Mouse (Mus musculus): ENCODE data around the gene Krt77. TPM values are rescaled to one million over a fixed set of nuclear protein-coding genes. Genes with fewer than 3 reads are reported as not detected.

Gene Krt77
- polyA plus RNA-seq, 1 experiment from 2014 or later, result not detected

DNA sequence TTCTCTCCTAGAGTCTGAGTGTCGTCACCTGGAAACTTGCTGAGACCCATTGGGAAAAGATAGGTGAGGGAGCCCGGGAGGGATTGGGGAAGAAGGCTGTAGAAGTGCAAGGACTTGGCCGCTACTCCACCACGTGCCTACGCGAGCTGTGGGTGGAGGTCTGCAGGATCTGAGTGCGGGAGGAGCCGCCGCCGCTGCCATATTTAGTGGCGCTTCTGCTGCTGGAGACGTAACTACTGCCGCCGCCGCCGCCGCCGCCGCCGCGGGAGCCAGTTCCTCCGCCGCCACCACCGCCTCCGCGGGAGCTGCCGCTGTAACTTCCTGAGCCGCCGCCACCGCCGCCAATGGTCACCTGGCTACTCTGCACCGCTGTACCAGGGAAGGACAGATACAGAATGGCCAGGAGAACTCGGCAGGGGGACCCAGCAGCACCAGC, 9.8 kb downstream of the Krt77 start:
- no peaks in the 10 kb centered on the region for H3K36me3 ChIP-seq
- H3K4me2 ChIP-seq (replicated peaks), result peak overlapping the region; percentile 78
- WGBS, result 1% methylated on average over 31 of the region's 33 CpGs
- H3K27me3 ChIP-seq, result peaks cover 59% of the 10 kb centered on the region
- H3K9ac ChIP-seq, result peak overlapping the region; percentile 63
- H3K4me3 ChIP-seq, result peak overlapping the region; percentile 41
- peaks cover 23% of the 10 kb centered on the region for H3K4me1 ChIP-seq
- H3K27ac ChIP-seq, result no peak overlapping the region
- H3K9me3 ChIP-seq (replicated peaks), result no peaks in the 10 kb centered on the region
- 0 out of 2 replicates have a peak, but pooled peaks have one; percentile 26 for ATAC-seq (ENCODE audit: low FRiP score)

DNA sequence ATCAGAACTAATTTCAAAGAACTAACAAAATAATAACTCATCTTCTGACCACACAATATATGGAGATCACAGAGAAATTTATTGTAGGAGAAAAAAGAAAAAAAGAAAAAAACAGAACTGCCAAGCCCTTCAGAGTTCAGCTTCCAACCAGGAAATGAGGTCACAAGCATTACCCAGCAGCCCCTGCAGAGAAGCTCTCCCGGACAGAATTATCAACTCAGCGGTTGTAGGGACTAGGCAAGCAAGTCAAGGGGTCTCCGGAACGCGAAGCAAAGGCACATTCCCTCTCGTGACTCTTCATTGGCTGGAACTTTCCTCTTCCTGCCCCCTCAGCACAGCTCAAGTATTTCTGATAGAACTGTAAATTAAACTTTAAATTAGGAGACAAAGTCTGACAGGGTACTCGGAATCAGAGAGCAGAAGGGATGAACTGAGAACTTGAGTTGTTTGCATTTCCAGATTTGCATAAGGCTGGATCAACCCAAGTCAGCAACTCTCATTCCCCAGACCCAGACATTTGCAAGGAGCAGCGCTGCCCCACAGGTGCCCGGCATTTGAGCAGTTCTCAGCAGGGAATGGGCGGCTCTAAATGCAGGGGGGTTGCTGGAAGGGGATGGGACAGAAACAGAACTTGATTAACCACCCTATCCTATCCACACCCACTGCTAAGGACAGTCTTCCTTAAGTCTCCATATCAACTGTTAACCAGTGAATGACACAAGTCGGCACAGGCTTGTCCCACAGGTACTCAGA, 10.7 kb downstream of the Krt77 start:
- 0 out of 2 replicates have a peak, but pooled peaks have one; percentile 13 for ATAC-seq (ENCODE audit: low FRiP score)
- H3K36me3 ChIP-seq, result no peaks in the 10 kb centered on the region
- H3K9ac ChIP-seq, result no peak overlapping the region
- H3K27me3 ChIP-seq, result peaks cover 66% of the 10 kb centered on the region
- no peak overlapping the region for H3K4me3 ChIP-seq
- no peak overlapping the region for H3K27ac ChIP-seq
- peaks cover 23% of the 10 kb centered on the region for H3K4me1 ChIP-seq
- no peaks in the 10 kb centered on the region for H3K9me3 ChIP-seq (replicated peaks)
- peak overlapping the region; percentile 78 for H3K4me2 ChIP-seq (replicated peaks)
- WGBS, result 6% methylated on average over 11 of the region's 11 CpGs

DNA sequence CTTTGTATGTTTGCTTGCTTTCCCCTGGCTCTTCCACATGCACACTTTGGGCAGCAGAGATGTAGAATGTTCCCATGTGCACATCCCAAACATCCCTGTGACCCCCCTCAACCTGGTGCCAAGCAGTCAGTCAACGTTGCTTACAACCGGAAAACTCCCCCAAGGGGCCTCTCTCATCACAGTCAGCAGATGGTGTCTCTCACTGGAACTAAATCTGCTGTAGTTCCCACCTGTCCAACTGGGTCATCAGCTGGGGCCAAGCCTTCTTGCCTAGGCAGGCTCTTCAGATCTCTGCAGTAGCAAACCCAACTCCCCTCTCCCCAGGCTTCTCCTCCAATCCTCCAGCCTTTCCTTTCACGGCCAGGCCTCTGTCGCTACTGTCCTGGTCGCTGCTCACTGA, 12.8 kb downstream of the Krt77 start:
- 62% methylated on average over 5 of the region's 5 CpGs for WGBS
- ATAC-seq (ENCODE audit: low FRiP score), result no peak

DNA sequence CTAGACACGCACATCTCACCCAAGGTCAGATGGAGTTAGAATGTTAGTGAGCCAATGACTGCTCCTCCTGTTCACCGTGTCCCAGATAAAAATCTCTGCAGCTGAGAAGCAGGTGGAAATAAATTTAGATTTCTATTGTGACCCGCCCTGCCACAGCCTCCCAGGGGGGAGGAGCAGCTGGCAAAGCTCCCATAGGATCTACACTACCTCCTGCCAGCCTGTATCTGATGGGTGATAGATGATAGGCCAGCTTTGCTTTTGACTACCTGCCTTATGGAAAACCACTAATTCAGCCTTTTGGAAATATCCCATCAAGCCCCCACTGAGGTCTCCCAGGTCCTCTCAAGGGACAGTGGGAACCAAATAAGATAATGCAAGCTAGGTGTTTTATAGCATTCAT, 13.8 kb downstream of the Krt77 start:
- peaks cover 65% of the 10 kb centered on the region for H3K27me3 ChIP-seq
- WGBS, result 67% methylated on average over 3 of the region's 3 CpGs

More for the DNA sequence above, 12.8 kb downstream of the Krt77 start:
- Histone ChIP-seq H3K27ac (no peak overlapping the region), H3K4me2 (replicated peaks) (no peak overlapping the region), H3K4me1 (peaks cover 23% of the 10 kb centered on the region), H3K36me3 (no peaks in the 10 kb centered on the region), H3K4me3 (no peak overlapping the region), H3K27me3 (peaks cover 71% of the 10 kb centered on the region), H3K9ac (no peak overlapping the region), H3K9me3 (replicated peaks) (no peaks in the 10 kb centered on the region)

DNA sequence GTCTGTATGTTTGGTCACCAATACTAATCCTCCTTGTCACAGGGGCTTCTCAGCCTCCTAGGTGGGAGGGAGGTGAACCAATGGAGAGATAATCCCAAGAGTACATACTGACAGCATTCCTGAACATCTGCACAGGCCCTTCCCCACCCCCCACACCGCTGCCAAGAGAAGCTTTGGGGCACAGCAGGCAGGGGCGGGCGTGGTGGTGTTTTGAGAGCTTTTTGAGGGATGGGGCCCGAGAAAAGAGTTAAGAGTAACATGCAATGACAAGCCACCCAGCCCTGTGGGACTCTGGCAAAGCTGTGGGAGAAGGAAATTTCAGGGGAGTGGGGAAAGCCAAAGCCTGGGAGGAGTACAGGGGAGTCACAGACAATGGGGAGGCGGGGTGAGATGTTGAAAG, 15.2 kb downstream of the Krt77 start:
- peaks cover 58% of the 10 kb centered on the region for H3K27me3 ChIP-seq
- 17% methylated on average over 5 of the region's 5 CpGs for WGBS
- ATAC-seq (ENCODE audit: low FRiP score), result no peak

More for the DNA sequence above, 13.8 kb downstream of the Krt77 start:
- peaks cover 22% of the 10 kb centered on the region for H3K4me1 ChIP-seq
- no peak overlapping the region for H3K27ac ChIP-seq
- no peak overlapping the region for H3K4me3 ChIP-seq
- no peak overlapping the region for H3K4me2 ChIP-seq (replicated peaks)
- H3K36me3 ChIP-seq, result no peaks in the 10 kb centered on the region
- no peak for ATAC-seq (ENCODE audit: low FRiP score)
- H3K9ac ChIP-seq, result no peak overlapping the region
- H3K9me3 ChIP-seq (replicated peaks), result no peaks in the 10 kb centered on the region

DNA sequence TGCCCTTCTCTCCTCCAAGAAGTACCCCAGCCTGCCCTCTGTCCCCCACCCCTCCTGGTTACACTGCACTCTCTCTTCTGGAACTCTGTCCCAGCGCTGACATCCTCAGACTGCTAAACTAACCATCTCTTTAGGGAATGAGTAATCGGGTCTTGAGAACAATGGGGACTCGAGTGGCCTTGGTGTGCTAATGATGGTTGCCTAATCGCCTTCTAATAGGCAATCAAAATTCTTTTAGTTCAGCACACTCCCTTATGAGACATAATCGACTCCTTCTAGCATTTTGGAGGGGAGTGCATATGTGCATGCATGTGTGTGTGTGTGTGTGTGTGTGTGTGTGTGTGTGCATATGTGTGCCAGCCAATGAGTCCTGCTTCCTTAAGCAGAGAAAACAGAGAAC, 16.9 kb downstream of the Krt77 start:
- 40% methylated on average over 5 of the region's 5 CpGs for WGBS
- H3K27ac ChIP-seq, result no peak overlapping the region
- no peak overlapping the region for H3K9ac ChIP-seq
- 0 out of 2 replicates have a peak, but pooled peaks cover 6% of the 10 kb centered on the region for H3K4me1 ChIP-seq
- no peaks in the 10 kb centered on the region for H3K36me3 ChIP-seq
- no peak for ATAC-seq (ENCODE audit: low FRiP score)
- no peak overlapping the region for H3K4me3 ChIP-seq
- no peak overlapping the region for H3K4me2 ChIP-seq (replicated peaks)
- H3K9me3 ChIP-seq (replicated peaks), result no peaks in the 10 kb centered on the region
- peaks cover 42% of the 10 kb centered on the region for H3K27me3 ChIP-seq

More for the DNA sequence above, 15.2 kb downstream of the Krt77 start:
- Histone ChIP-seq H3K9ac (no peak overlapping the region), H3K4me1 (peaks cover 11% of the 10 kb centered on the region; the same call in 1 of the 2 replicates), H3K27ac (no peak overlapping the region), H3K4me2 (replicated peaks) (no peak overlapping the region), H3K36me3 (no peaks in the 10 kb centered on the region), H3K4me3 (no peak overlapping the region), H3K9me3 (replicated peaks) (no peaks in the 10 kb centered on the region)

DNA sequence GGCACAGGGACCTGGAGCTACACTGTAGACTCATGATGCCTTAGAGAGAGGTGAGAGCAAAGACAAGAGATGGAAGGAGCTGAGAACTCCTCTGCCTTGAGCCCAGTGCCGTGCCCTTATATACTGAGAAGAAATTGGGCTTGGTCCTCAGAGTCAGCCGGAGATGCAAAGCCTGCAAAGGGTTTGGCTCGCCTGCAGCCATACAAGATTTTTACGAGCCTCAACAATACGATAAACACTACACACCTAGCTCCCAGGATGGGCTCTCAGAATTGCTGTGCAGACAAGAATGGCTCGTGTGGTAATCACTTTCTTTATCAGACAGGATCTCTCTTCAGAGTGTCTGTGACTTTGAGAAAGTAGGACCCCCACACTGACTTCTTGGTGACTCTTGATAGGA, 18.8 kb downstream of the Krt77 start, which contains the start of gene Krt1:
Gene Krt1 (minus strand): TSS at position 101 of the 400 bp plus-strand sequence.
- Histone ChIP-seq H3K9me3 (replicated peaks) (no peaks in the 10 kb centered on the region), H3K36me3 (no peaks in the 10 kb centered on the region), H3K27ac (no peak within 1 kb of the TSS), H3K4me3 (no peak within 1 kb of the TSS), H3K9ac (no peak within 1 kb of the TSS), H3K27me3 (peaks cover 33% of the 10 kb centered on the region), H3K4me1 (peaks cover 9% of the 10 kb centered on the region), H3K4me2 (replicated peaks) (no peak within 1 kb of the TSS)
- WGBS, result 92% methylated on average over 6 of the region's 6 CpGs
- ATAC-seq (ENCODE audit: low FRiP score), result no peak

DNA sequence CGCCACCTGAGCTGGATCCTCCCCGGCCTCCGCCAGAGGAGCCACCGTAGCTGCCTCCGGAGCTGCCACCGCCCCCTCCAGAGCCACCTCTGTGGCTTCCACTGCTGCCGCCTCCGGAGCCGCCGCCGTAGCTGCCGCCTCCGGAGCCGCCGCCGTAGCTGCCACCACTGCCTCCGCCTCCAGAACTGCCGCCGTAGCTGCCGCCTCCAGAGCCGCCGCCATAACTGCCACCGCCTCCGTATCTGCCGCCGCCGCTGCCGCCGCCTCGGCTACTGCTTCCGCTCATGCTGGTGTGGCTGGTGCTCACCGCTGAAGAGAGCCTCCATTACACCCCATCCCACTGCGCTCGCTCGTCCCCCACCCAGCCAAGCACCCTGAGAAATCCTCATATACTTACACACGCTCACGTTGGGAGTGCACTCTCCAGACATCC, 23.5 kb downstream of the Krt77 start:
- peak overlapping the region; percentile 50 for H3K4me3 ChIP-seq
- H3K4me1 ChIP-seq, result peaks cover 7% of the 10 kb centered on the region
- no peaks in the 10 kb centered on the region for H3K36me3 ChIP-seq
- H3K9ac ChIP-seq, result peak overlapping the region; percentile 71
- peak overlapping the region; percentile 74 for H3K4me2 ChIP-seq (replicated peaks)
- no peaks in the 10 kb centered on the region for H3K9me3 ChIP-seq (replicated peaks)
- peak; percentile 64 for ATAC-seq (ENCODE audit: low FRiP score)
- peak overlapping the region; percentile 64 for H3K27ac ChIP-seq
- peaks cover 12% of the 10 kb centered on the region for H3K27me3 ChIP-seq
- under 1% methylated on average over 36 of the region's 37 CpGs for WGBS

DNA sequence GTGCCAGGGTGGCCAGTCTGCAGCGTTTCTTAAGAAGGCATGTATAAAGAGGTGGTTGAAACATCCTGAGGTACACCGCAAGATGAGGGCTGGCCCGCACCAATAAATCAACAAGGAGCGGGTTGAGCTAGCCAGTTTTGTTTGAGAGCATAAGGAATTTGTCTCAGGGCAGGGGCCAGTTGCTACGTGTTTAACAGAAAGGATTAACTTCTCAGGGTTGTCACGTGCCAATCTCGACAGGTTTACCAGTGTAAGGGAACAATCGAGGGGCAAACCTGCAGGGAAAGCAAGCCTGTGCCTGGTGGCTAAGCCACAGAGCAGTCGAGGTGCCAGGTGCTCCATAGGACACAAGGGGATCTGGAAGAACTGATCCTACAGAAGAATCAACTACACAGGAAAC, 26.3 kb downstream of the Krt77 start:
- Histone ChIP-seq H3K27ac (no peak overlapping the region), H3K27me3 (peaks cover 6% of the 10 kb centered on the region), H3K4me1 (peaks cover 7% of the 10 kb centered on the region), H3K4me3 (no peak overlapping the region), H3K9me3 (replicated peaks) (no peaks in the 10 kb centered on the region), H3K9ac (no peak overlapping the region), H3K4me2 (replicated peaks) (no peak overlapping the region), H3K36me3 (no peaks in the 10 kb centered on the region)
- WGBS, result 73% methylated on average over 9 of the region's 9 CpGs
- ATAC-seq (ENCODE audit: low FRiP score), result no peak

DNA sequence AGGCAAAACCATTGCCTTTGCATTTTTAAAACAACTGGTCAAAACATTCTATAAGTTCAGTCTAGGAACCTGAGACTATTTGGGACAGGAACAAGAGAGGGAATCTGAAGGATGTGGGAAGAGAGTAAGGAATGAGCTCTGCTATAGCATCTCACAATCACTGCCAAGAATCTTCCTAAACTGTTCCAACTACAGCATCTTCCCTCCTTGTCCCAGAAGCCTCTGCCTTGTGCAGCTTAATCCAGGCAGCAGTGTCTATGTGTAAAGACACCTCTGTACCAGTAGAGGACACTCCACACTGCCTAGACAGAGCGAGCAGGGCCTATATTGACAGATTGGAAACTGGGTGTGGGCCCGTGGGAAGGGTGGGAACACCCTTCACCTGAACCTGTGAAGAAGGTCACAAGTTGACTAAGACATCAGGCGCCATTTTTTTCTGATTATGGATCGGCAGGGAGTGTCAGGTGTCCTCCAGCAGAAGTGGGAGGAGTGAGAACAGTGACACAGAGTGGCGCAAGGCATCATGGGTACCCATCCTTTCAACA, 34.6 kb downstream of the Krt77 start:
- Histone ChIP-seq H3K4me2 (replicated peaks) (no peak overlapping the region), H3K4me3 (no peak overlapping the region), H3K9ac (no peak overlapping the region), H3K9me3 (replicated peaks) (no peaks in the 10 kb centered on the region), H3K4me1 (no peaks in the 10 kb centered on the region), H3K36me3 (no peaks in the 10 kb centered on the region), H3K27me3 (no peaks in the 10 kb centered on the region), H3K27ac (no peak overlapping the region)
- ATAC-seq (ENCODE audit: low FRiP score), result no peak
- 68% methylated on average over 5 of the region's 5 CpGs for WGBS

DNA sequence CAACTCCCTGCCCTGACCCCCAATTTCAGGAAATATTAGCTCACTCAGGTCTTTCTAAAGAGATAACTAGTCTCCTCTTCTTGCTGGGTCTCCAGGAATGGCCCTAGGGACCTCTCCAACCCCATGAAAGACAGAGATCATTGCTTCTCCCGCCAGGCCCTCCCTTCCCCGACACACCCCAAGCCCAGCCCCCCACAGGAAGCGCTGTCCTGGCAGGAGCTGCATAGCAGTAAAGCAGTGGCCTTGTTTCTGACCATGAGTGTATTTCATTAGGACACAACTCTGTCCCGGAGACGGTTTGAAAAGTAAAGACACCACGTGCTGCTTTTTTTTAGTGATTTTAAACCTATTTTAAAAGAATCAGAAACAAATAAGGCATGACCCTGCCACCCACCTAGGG, 36.4 kb downstream of the Krt77 start:
- Histone ChIP-seq H3K4me1 (no peaks in the 10 kb centered on the region), H3K27me3 (no peaks in the 10 kb centered on the region), H3K4me2 (replicated peaks) (no peak overlapping the region), H3K27ac (no peak overlapping the region), H3K36me3 (no peaks in the 10 kb centered on the region), H3K9ac (no peak overlapping the region), H3K9me3 (replicated peaks) (no peaks in the 10 kb centered on the region), H3K4me3 (no peak overlapping the region)
- 60% methylated on average over 6 of the region's 6 CpGs for WGBS
- no peak for ATAC-seq (ENCODE audit: low FRiP score)

DNA sequence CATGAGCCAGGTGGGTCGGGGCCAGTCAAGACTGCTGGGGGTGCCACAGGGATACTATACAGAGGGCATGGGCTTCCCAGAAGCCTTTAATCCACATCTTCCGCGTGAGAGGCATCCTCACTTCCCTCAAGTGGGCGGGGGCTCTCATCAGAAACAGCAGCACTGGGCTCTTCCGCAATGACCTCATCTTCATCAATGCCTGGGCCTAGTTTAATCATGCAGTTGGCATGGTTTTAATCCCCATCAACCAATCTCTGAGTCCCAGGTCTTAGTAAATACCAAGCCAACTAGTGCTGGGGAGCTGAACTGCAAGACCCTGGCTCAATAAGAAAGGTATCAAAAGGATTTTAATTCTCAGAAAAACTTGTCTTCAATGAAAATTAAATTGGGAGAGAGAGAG, 40.1 kb downstream of the Krt77 start:
- no peaks in the 10 kb centered on the region for H3K9me3 ChIP-seq (replicated peaks)
- WGBS, result 77% methylated on average over 5 of the region's 5 CpGs
- H3K9ac ChIP-seq, result no peak overlapping the region
- no peaks in the 10 kb centered on the region for H3K36me3 ChIP-seq
- no peak for ATAC-seq (ENCODE audit: low FRiP score)
- no peaks in the 10 kb centered on the region for H3K27me3 ChIP-seq
- H3K27ac ChIP-seq, result no peak overlapping the region
- H3K4me3 ChIP-seq, result no peak overlapping the region
- no peak overlapping the region for H3K4me2 ChIP-seq (replicated peaks)
- no peaks in the 10 kb centered on the region for H3K4me1 ChIP-seq

All from hindbrain, embryonic 12.5 days (tissue).